Mouse (Mus musculus) forelimb bud, embryonic 11.5 days (tissue): ENCODE measurements around the gene Olfr97.
A peak's percentile ranks its signal among the peaks of the same experiment; 100 is the strongest.

Source experiments
- DNase-seq: peaks from one replicate; pipeline ENCODE4 v3.0.0-alpha.2; 2012; ENCODE audit warnings: low read depth, low spot score

Gene Olfr97

GRCm38 (mm10) chr17:37196845-37197724 lies 40.0 kb downstream of the Olfr97 start:
- DNase-seq = peak; percentile 52

- DNase-seq = no peak
These were observed 42.3 kb downstream of the Olfr97 start for GRCm38 (mm10) chr17:37194782-37195181.

GRCm38 (mm10) chr17:37193656-37194055 lies 43.5 kb downstream of the Olfr97 start, which contains the start of gene Ubd:
Gene Ubd, plus strand, starts transcription at chr17:37193892.
- DNase-seq = no peak

GRCm38 (mm10) chr17:37193032-37193431 lies 44.1 kb downstream of the Olfr97 start:
- no peak for DNase-seq

GRCm38 (mm10) chr17:37190711-37191110 lies 46.4 kb downstream of the Olfr97 start:
- DNase-seq = peak; percentile 54

- DNase-seq = no peak
These were observed 51.7 kb downstream of the Olfr97 start for GRCm38 (mm10) chr17:37185474-37185873.
